Mouse (Mus musculus): ENCODE measurements around the gene AA467197. TPM values are rescaled to one million over a fixed set of nuclear protein-coding genes. Genes with fewer than 3 reads are reported as not detected.

The AA467197 gene
- 0.60 and 0.64 TPM in 2 replicates for polyA plus RNA-seq (2016; fragmentation: Nextera tagmentation; extraction: Ambion mirVana)

DNA sequence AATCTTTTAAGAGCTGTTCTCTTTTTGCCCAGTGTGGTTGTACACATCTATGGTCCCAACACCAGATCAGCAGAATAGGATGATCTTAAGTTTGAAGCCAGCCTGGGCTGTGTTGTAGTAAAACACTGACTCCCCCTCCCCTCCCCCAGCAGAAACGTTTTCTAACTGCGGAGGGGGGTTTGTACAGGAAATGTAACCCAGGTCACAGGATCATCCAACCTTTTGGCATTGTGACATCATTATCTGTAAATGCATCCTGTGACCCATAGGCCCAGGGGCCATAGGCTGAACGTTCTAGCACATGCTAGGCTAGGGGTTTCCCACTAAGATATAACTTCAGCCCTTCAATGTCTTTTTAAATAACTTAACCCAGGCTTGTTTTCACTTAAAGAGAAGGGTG is at the start of gene AA467197:
Gene AA467197 (plus strand): TSS at position 301 of the 400 bp plus-strand sequence.
- Histone ChIP-seq H3K36me3 (peaks cover 16% of the 10 kb centered on the region; the same call in 1 of the 2 replicates), H3K9me3 (no peaks in the 10 kb centered on the region), H3K4me1 (peaks cover 7% of the 10 kb centered on the region; the same call in 1 of the 2 replicates), H3K4me3 (peak within 1 kb of the TSS; percentile 34), H3K27ac (no peak within 1 kb of the TSS), H3K27me3 (peaks cover 7% of the 10 kb centered on the region), H3K9ac (0 out of 2 replicates have a peak within 1 kb of the TSS, but pooled peaks have one; percentile 24), H3K4me2 (replicated peaks) (peak within 1 kb of the TSS; percentile 60)
- 48% methylated on average over 3 of the region's 3 CpGs for WGBS
- ATAC-seq (ENCODE audit: insufficient number of reproducible peaks, insufficient read depth, low FRiP score, low TSS enrichment) = no peak

DNA sequence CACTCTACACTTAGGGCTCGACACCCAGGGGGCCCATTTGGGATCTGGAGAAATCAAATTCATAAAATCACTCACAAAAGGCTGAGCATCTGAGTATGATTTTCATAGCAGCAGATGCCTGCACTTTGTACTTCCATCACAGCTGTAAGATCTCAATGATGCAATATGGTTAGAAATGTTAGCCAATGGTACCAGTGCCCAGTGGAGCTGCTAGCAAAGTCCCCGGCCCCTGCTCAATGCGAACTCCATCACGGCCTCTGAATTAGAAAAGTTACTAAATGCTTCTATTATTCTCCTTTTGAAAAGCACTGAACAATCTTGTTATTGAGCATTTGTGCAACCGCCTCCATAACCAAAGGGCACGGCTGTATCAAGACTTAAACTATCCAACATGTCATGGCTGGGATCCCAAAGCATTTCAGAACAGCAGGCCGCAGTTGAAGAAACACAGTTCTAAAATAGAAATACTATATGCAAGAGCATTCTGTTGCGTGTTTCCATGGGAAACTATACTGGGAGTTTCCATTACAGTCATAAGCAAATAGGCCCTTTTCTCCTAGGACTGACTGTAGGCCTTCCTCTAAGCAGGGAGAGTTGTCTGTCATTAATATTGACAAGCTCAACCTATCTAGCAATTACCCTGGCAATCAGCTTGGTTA is 48.8 kb upstream of the AA467197 start:
- Histone ChIP-seq H3K9ac (no peak overlapping the region), H3K4me1 (no peaks in the 10 kb centered on the region), H3K9me3 (no peaks in the 10 kb centered on the region), H3K27me3 (no peaks in the 10 kb centered on the region), H3K36me3 (no peaks in the 10 kb centered on the region), H3K27ac (no peak overlapping the region), H3K4me3 (no peak overlapping the region), H3K4me2 (replicated peaks) (no peak overlapping the region)
- no peak for ATAC-seq (ENCODE audit: insufficient number of reproducible peaks, insufficient read depth, low FRiP score, low TSS enrichment)
- 87% methylated on average over 8 of the region's 8 CpGs for WGBS

DNA sequence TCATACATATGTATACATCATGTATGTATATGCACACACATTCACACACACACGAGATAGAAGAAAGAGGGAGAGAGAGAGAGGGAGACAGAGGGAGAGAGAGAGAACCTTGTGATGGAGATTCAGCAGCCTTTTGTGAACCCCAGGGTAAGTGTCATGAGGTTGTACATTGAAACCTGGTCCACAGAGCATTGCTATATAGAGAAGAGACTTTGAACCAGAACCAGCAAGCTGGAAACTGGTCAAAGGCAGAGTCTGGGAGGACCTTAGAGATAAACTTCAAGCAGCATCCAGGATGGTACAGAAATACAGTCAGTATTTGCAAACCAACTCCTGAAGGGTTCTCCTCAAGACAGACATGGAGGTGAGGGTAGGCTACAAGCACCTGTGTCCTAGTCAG is 46.4 kb upstream of the AA467197 start:
- H3K9ac ChIP-seq = no peak overlapping the region
- ATAC-seq (ENCODE audit: insufficient number of reproducible peaks, insufficient read depth, low FRiP score, low TSS enrichment) = no peak
- no peaks in the 10 kb centered on the region for H3K27me3 ChIP-seq
- H3K4me1 ChIP-seq = no peaks in the 10 kb centered on the region
- 85% methylated on average over 1 of the region's 1 CpGs for WGBS
- no peak overlapping the region for H3K27ac ChIP-seq
- H3K9me3 ChIP-seq = no peaks in the 10 kb centered on the region
- no peaks in the 10 kb centered on the region for H3K36me3 ChIP-seq
- no peak overlapping the region for H3K4me2 ChIP-seq (replicated peaks)
- no peak overlapping the region for H3K4me3 ChIP-seq

DNA sequence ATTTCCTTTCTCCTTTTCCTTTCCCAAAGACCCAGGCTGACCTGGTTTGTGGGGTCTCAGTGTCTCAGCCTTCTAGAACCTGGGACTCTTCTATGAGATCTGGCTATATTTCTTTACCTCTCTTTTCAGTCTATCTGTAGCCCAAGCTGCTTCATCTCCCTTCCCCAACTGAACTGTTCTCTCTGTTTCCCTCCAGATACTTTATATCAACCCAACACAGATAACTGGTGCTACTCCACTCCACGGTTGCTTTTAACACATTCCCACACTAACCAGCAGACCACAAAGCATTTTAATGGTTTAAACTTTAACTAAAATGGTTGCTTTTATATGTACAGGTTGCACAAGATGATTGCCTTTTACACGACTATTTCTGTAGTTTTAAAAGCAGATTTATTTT is 45.6 kb upstream of the AA467197 start:
- WGBS = 70% methylated on average over 2 of the region's 2 CpGs
- Histone ChIP-seq H3K27me3 (no peaks in the 10 kb centered on the region), H3K9ac (no peak overlapping the region), H3K9me3 (no peaks in the 10 kb centered on the region), H3K27ac (no peak overlapping the region), H3K4me2 (replicated peaks) (no peak overlapping the region), H3K4me1 (no peaks in the 10 kb centered on the region), H3K4me3 (no peak overlapping the region), H3K36me3 (no peaks in the 10 kb centered on the region)
- no peak for ATAC-seq (ENCODE audit: insufficient number of reproducible peaks, insufficient read depth, low FRiP score, low TSS enrichment)

DNA sequence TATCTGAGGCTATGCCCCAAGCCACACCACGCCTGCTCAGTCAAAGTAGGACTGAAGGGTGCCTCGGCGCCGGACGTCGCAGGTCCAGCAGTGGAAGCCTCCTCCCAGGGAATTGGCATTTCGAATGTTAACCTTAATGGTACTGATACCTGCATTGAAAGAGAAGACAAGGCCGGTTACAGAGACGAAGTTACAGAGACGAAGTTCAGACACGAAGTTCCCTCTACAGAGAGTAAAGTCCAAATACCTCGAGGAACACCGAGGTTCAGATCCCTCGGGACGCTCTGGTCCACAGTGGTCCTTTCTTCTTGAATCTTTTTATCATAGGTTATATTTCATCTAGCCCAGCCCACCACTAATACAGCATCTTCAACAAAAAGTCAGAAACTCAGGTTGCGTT is 41.3 kb upstream of the AA467197 start:
- Histone ChIP-seq H3K27ac (no peak overlapping the region), H3K4me3 (no peak overlapping the region), H3K9me3 (no peaks in the 10 kb centered on the region), H3K36me3 (no peaks in the 10 kb centered on the region), H3K27me3 (no peaks in the 10 kb centered on the region), H3K9ac (no peak overlapping the region), H3K4me1 (no peaks in the 10 kb centered on the region), H3K4me2 (replicated peaks) (no peak overlapping the region)
- WGBS = 90% methylated on average over 16 of the region's 16 CpGs
- no peak for ATAC-seq (ENCODE audit: insufficient number of reproducible peaks, insufficient read depth, low FRiP score, low TSS enrichment)

DNA sequence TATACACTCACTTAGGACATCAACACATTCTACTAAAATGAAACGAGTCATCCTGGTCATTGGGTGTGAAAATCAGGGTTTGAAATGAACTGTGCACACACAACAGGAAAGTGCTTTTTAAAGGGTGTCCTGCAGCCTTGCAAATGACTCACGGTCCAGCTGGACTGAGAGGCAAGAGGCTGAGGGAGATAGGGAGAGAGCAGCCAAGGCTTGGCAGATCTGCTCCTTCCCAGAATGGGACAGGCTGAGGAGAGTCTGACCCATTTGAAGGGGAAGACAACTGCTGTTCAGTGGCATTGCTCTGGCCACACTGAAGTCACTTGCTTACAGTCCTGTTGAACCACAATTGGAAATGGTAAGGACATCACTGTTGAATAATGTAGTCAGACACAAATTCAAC is 37.0 kb upstream of the AA467197 start:
- Histone ChIP-seq H3K9me3 (no peaks in the 10 kb centered on the region), H3K27ac (no peak overlapping the region), H3K4me2 (replicated peaks) (no peak overlapping the region), H3K9ac (no peak overlapping the region), H3K36me3 (no peaks in the 10 kb centered on the region), H3K27me3 (no peaks in the 10 kb centered on the region), H3K4me3 (no peak overlapping the region), H3K4me1 (no peaks in the 10 kb centered on the region)
- 85% methylated on average over 2 of the region's 2 CpGs for WGBS
- no peak for ATAC-seq (ENCODE audit: insufficient number of reproducible peaks, insufficient read depth, low FRiP score, low TSS enrichment)

- H3K27me3 ChIP-seq = no peaks in the 10 kb centered on the region
- H3K27ac ChIP-seq = no peak overlapping the region
- H3K4me2 ChIP-seq (replicated peaks) = no peak overlapping the region
- H3K4me3 ChIP-seq = no peak overlapping the region
- H3K36me3 ChIP-seq = no peaks in the 10 kb centered on the region
- 79% methylated on average over 2 of the region's 2 CpGs for WGBS
- no peak for ATAC-seq (ENCODE audit: insufficient number of reproducible peaks, insufficient read depth, low FRiP score, low TSS enrichment)
- no peak overlapping the region for H3K9ac ChIP-seq
- H3K4me1 ChIP-seq = no peaks in the 10 kb centered on the region
- no peaks in the 10 kb centered on the region for H3K9me3 ChIP-seq
These were observed 35.4 kb upstream of the AA467197 start for GRCm38 (mm10) chr2:122601354-122601753.

DNA sequence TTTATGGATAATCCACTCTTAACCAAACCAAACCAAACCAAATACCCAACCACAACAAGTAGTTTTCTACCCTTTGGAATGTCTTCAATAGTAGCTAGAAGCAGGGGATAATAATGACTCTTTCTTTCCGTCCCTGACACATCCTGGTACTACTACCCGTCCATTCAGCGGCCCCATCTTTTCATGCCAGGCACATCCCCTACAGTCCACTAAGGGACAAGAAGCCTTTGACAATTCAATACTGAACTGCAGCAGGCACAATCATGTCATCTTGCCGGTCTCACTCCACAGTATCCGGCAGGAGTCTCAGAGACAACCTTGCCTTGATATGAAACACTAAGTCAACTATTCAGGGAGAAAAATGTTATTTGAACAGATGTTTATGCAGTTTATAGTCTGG is 31.0 kb upstream of the AA467197 start:
- ATAC-seq (ENCODE audit: insufficient number of reproducible peaks, insufficient read depth, low FRiP score, low TSS enrichment) = no peak
- H3K4me1 ChIP-seq = no peaks in the 10 kb centered on the region
- H3K27me3 ChIP-seq = peaks cover 8% of the 10 kb centered on the region
- no peak overlapping the region for H3K27ac ChIP-seq
- 80% methylated on average over 5 of the region's 5 CpGs for WGBS
- H3K4me3 ChIP-seq = no peak overlapping the region
- no peaks in the 10 kb centered on the region for H3K36me3 ChIP-seq
- no peak overlapping the region for H3K4me2 ChIP-seq (replicated peaks)
- no peak overlapping the region for H3K9ac ChIP-seq
- H3K9me3 ChIP-seq = no peaks in the 10 kb centered on the region

DNA sequence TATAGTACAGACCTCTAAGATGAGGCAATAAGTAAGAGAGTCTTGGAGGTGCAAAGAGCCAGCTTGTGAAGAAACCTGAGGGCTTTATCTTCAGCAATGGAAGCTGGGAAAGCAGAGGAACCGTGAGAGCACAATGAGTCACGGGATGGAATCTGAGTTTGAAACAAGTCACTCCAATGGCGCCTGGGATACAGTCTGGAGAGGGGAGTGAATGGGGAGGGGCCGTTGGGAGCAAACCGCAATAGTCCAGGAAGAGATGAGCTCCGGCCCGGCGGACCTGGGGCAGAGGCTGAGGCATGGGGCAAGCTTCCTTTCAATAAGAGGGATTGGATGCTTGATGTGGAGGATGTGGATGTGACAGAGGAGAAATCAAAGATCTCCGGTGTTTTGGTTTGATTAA is 28.0 kb upstream of the AA467197 start:
- Histone ChIP-seq H3K4me2 (replicated peaks) (no peak overlapping the region), H3K36me3 (no peaks in the 10 kb centered on the region), H3K4me3 (no peak overlapping the region), H3K9ac (no peak overlapping the region), H3K27ac (no peak overlapping the region), H3K9me3 (no peaks in the 10 kb centered on the region), H3K4me1 (no peaks in the 10 kb centered on the region), H3K27me3 (peaks cover 19% of the 10 kb centered on the region)
- no peak for ATAC-seq (ENCODE audit: insufficient number of reproducible peaks, insufficient read depth, low FRiP score, low TSS enrichment)
- 75% methylated on average over 9 of the region's 9 CpGs for WGBS

GRCm38 (mm10) chr2:122610746-122611653 is 25.8 kb upstream of the AA467197 start, which contains the start of gene Gatm:
Gatm (minus strand) TSS chr2:122611303.
- Histone ChIP-seq H3K27me3 (peaks cover 19% of the 10 kb centered on the region), H3K36me3 (no peaks in the 10 kb centered on the region), H3K4me2 (replicated peaks) (peak within 1 kb of the TSS; percentile 92), H3K9ac (peak within 1 kb of the TSS; percentile 51; the same call in 1 of the 2 replicates), H3K4me3 (peak within 1 kb of the TSS; percentile 52), H3K9me3 (no peaks in the 10 kb centered on the region), H3K27ac (no peak within 1 kb of the TSS), H3K4me1 (no peaks in the 10 kb centered on the region)
- peak; percentile 84 for ATAC-seq (ENCODE audit: insufficient number of reproducible peaks, insufficient read depth, low FRiP score, low TSS enrichment)
- WGBS = 2% methylated on average over 48 of the region's 48 CpGs

GRCm38 (mm10) chr2:122611654-122611973 is 25.2 kb upstream of the AA467197 start:
- Histone ChIP-seq H3K4me2 (replicated peaks) (peak overlapping the region; percentile 92), H3K36me3 (no peaks in the 10 kb centered on the region), H3K27me3 (peaks cover 19% of the 10 kb centered on the region), H3K9me3 (no peaks in the 10 kb centered on the region), H3K27ac (no peak overlapping the region), H3K9ac (no peak overlapping the region), H3K4me1 (no peaks in the 10 kb centered on the region), H3K4me3 (no peak overlapping the region)
- 79% methylated on average over 4 of the region's 4 CpGs for WGBS
- ATAC-seq (ENCODE audit: insufficient number of reproducible peaks, insufficient read depth, low FRiP score, low TSS enrichment) = no peak

DNA sequence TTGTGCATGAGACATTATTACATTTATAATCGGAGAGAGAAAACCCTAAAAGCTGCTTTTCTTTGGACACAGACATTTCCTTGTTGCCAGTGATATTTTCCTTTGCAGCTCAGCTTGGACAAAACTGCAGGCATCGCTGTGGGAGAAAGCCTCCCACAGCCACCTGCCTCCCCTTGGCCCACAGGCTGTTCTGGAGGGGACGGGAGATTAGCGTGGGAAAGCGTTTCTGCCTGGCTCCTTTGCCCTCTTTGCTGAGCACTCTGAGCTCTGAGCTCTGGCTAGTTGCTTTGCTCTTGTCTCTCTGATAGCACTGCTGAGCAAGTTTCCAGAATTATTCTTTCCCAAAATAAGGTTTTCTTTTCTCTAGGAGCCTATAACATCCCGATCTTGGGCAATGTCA is 20.5 kb upstream of the AA467197 start:
- H3K9ac ChIP-seq = no peak overlapping the region
- H3K4me3 ChIP-seq = no peak overlapping the region
- no peaks in the 10 kb centered on the region for H3K4me1 ChIP-seq
- H3K4me2 ChIP-seq (replicated peaks) = no peak overlapping the region
- H3K27ac ChIP-seq = no peak overlapping the region
- H3K27me3 ChIP-seq = 0 out of 2 replicates have a peak, but pooled peaks cover 8% of the 10 kb centered on the region
- 68% methylated on average over 6 of the region's 6 CpGs for WGBS
- ATAC-seq (ENCODE audit: insufficient number of reproducible peaks, insufficient read depth, low FRiP score, low TSS enrichment) = no peak
- H3K36me3 ChIP-seq = no peaks in the 10 kb centered on the region
- H3K9me3 ChIP-seq = no peaks in the 10 kb centered on the region
